ENCODE assay signal across 9 mouse cellular contexts in the genomic region with DNA sequence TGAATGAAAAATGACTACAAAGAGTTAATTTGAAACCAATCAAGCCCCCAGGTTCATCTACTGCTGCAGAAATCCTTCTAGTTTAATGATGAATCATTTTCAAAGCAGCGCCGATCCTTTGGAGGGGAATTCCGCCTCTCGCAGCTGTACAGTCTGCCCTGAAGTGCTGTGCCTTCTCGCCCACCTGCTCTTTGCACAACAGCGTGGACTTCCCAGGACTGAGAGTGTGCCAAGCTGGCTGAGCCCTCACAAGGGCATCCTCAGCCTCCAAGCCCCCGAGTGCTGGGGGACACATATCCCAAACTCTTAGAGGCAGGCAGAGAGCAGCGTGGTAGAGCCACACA.
DNase-seq lines count a peak whose midpoint lies in the region; ATAC-seq lines count a peak whose summit lies in the region.
"Had no signal": no experiment of that assay in that cellular context is flagged by ENCODE, and none has a peak within 500 bp of the region (broad histone marks: within the 10 kb centered on the region; RNA-seq: fewer than 3 reads in every experiment).

No protein-coding gene starts in this region.

- H3K36me3 ChIP-seq in heart, embryonic 13.5 days: no peaks in the 10 kb centered on the region
- H3K36me3 ChIP-seq in hindbrain, embryonic 15.5 days: no peaks in the 10 kb centered on the region
- H3K36me3 ChIP-seq in midbrain, embryonic 16.5 days (ENCODE audit: control insufficient read depth, insufficient read depth, low read length): no peaks in the 10 kb centered on the region

- WGBS in heart, embryonic 13.5 days: 35% methylated on average over 8 of the region's 8 CpGs
- 34% methylated on average over 8 of the region's 8 CpGs for WGBS in hindbrain, embryonic 15.5 days
- WGBS in midbrain, embryonic 16.5 days: 12% methylated on average over 8 of the region's 8 CpGs

- no peak for ATAC-seq in heart, embryonic 13.5 days (ENCODE audit: extremely low read depth, insufficient number of reproducible peaks, low FRiP score, low TSS enrichment)
- peak; percentile 49 for ATAC-seq in activated CD4-positive, CD25-positive, alpha-beta regulatory T cell, adult 4 months
- no peak for ATAC-seq in hindbrain, embryonic 15.5 days (ENCODE audit: low FRiP score, low read depth)
- peak; percentile 47; the same call in 1 of the 2 replicates for ATAC-seq in midbrain, embryonic 16.5 days

- peaks cover 8% of the 10 kb centered on the region; the same call in 1 of the 2 replicates for H3K27me3 ChIP-seq in heart, embryonic 13.5 days (replicated peaks)
- H3K27me3 ChIP-seq in hindbrain, embryonic 15.5 days: 0 out of 2 replicates have a peak, but pooled peaks cover 5% of the 10 kb centered on the region
- no peaks in the 10 kb centered on the region for H3K27me3 ChIP-seq in midbrain, embryonic 16.5 days (ENCODE audit: control insufficient read depth, insufficient read depth, low read depth, low read length)

- H3K4me2 ChIP-seq in heart, embryonic 13.5 days: peak overlapping the region; percentile 65
- peak overlapping the region; percentile 41 for H3K4me2 ChIP-seq in hindbrain, embryonic 15.5 days
- peak overlapping the region; percentile 51 for H3K4me2 ChIP-seq in midbrain, embryonic 16.5 days (ENCODE audit: low read length)

- H3K4me1 ChIP-seq in heart, embryonic 13.5 days: peaks cover 16% of the 10 kb centered on the region
- H3K4me1 ChIP-seq in hindbrain, embryonic 15.5 days (replicated peaks): peaks cover 17% of the 10 kb centered on the region
- peaks cover 22% of the 10 kb centered on the region for H3K4me1 ChIP-seq in midbrain, embryonic 16.5 days (ENCODE audit: control insufficient read depth, insufficient read depth, low read length)

- H3K9me3 ChIP-seq in heart, embryonic 13.5 days: no peaks in the 10 kb centered on the region
- no peaks in the 10 kb centered on the region for H3K9me3 ChIP-seq in hindbrain, embryonic 15.5 days
- no peaks in the 10 kb centered on the region for H3K9me3 ChIP-seq in midbrain, embryonic 16.5 days (replicated peaks; ENCODE audit: control insufficient read depth, low read length, poor library complexity, severe bottlenecking)

- no peak for DNase-seq in heart, postnatal 36 days
- no peak for DNase-seq in cerebellum, adult 9-11 months
- DNase-seq in spleen, postnatal 10 days (ENCODE audit: low spot score in 2 of 2): no peak
- no peak for DNase-seq in layer of hippocampus, postnatal 25 days (ENCODE audit: extremely low spot score in 1 of 2, low spot score in 1 of 2)
- DNase-seq: adrenal gland, postnatal 36 days had no signal

- H3K27ac ChIP-seq in heart, embryonic 13.5 days (replicated peaks): no peak overlapping the region
- H3K27ac ChIP-seq in hindbrain, embryonic 15.5 days (replicated peaks): no peak overlapping the region
- peak overlapping the region; percentile 52; the same call in 1 of the 2 replicates for H3K27ac ChIP-seq in midbrain, embryonic 16.5 days (ENCODE audit: low read length)

- peak overlapping the region; percentile 38 for H3K4me3 ChIP-seq in heart, embryonic 13.5 days
- H3K4me3 ChIP-seq in hindbrain, embryonic 15.5 days: 0 out of 2 replicates have a peak overlapping the region, but pooled peaks have one; percentile 8
- peak overlapping the region; percentile 11 for H3K4me3 ChIP-seq in midbrain, embryonic 16.5 days (ENCODE audit: low read depth, low read length)

- intact Hi-C loops in heart, postnatal 36 days (cut with DNase I): no loop called here

- peak overlapping the region; percentile 61 for H3K9ac ChIP-seq in heart, embryonic 13.5 days
- no peak overlapping the region for H3K9ac ChIP-seq in hindbrain, embryonic 15.5 days
- H3K9ac ChIP-seq in midbrain, embryonic 16.5 days (ENCODE audit: low read depth, low read length): peak overlapping the region; percentile 51; the same call in 1 of the 2 replicates

Comparison
In these comparisons a context has a peak if more than half of its experiments do, and no peak if none do; other contexts are left out.
1. ATAC-seq: peak in activated CD4-positive, CD25-positive, alpha-beta regulatory T cell, adult 4 months (single experiment) and midbrain, embryonic 16.5 days (single experiment); none in heart, embryonic 13.5 days (single experiment) and hindbrain, embryonic 15.5 days (single experiment).
2. Peak in every context shown above with its lines, with median percentiles within 50 percentile points of each other: H3K4me2 ChIP-seq and H3K4me3 ChIP-seq.